Mouse (Mus musculus): ENCODE results near the gene Egfl7. TPM values are rescaled to one million over a fixed set of nuclear protein-coding genes. Genes with fewer than 3 reads are reported as not detected.
A peak's percentile ranks its signal among the peaks of the same experiment; 100 is the strongest.

The Egfl7 gene
- polyA plus RNA-seq, 1 experiment from 2014 or later, result 188 TPM

DNA sequence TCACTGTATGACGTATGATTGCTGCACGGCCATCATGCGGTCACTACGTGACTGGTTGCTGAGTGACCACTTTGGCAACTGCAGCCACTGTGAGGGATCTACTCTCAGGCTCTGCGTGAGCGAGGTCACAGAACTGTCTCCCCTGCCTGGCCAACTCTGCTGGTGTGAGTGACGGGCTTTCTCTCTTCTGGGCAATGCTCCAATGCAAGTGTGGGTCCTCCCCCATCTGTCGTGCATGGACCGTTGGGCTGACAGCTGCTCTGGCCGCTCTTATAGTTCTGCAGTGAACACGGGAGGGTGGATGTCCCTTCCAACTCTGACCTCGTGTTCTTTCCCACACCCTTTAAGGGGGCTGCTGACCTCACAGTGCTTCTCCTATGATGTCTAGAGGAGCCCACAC, 6.4 kb upstream of the Egfl7 start:
- peak; percentile 50 for ATAC-seq (replicated peaks; ENCODE audit: extremely low read depth, insufficient read depth, low FRiP score)
- peak overlapping the region; percentile 45; the same call in 1 of the 2 replicates for H3K9ac ChIP-seq (ENCODE audit: low read length)

DNA sequence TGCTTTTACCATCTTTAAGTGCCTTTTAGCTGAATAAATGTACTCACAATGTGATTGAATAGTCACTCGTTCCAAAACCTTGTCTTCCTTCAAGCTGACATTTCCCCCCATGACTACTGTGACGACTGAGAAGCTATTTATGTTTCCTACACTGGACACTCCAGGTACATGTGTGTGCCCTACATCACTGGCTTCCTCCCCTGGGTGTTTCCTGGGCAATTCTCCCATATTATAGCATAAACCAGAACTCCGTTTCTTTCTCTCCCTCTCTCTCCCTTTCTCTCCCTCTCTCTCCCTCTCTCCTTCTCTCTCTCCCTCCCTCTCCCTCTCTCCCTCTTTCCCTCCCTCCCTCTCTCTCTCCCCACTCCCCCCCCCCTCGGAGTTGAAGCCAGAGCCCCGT, 6.0 kb upstream of the Egfl7 start:
- Histone ChIP-seq H3K27ac (ENCODE audit: low read length) (peak overlapping the region; percentile 84), H3K9ac (ENCODE audit: low read length) (peak overlapping the region; percentile 45; the same call in 1 of the 2 replicates), H3K4me1 (ENCODE audit: control insufficient read depth, insufficient read depth, low read length) (peaks cover 44% of the 10 kb centered on the region), H3K36me3 (ENCODE audit: control insufficient read depth, insufficient read depth) (no peaks in the 10 kb centered on the region), H3K4me2 (ENCODE audit: low read depth, low read length) (peak overlapping the region; percentile 49), H3K9me3 (replicated peaks; ENCODE audit: control insufficient read depth, low read length) (no peaks in the 10 kb centered on the region), H3K27me3 (ENCODE audit: control insufficient read depth, insufficient read depth, low read length) (no peaks in the 10 kb centered on the region), H3K4me3 (ENCODE audit: low read length) (0 out of 2 replicates have a peak overlapping the region, but pooled peaks have one; percentile 7)
- 8% methylated on average over 5 of the region's 5 CpGs for WGBS
- ATAC-seq (replicated peaks; ENCODE audit: extremely low read depth, insufficient read depth, low FRiP score), result no peak

More for the DNA sequence above, 6.4 kb upstream of the Egfl7 start:
- Histone ChIP-seq H3K36me3 (ENCODE audit: control insufficient read depth, insufficient read depth) (no peaks in the 10 kb centered on the region), H3K9me3 (replicated peaks; ENCODE audit: control insufficient read depth, low read length) (no peaks in the 10 kb centered on the region), H3K27ac (ENCODE audit: low read length) (peak overlapping the region; percentile 84), H3K4me1 (ENCODE audit: control insufficient read depth, insufficient read depth, low read length) (peaks cover 44% of the 10 kb centered on the region), H3K4me2 (ENCODE audit: low read depth, low read length) (peak overlapping the region; percentile 49), H3K27me3 (ENCODE audit: control insufficient read depth, insufficient read depth, low read length) (no peaks in the 10 kb centered on the region), H3K4me3 (ENCODE audit: low read length) (0 out of 2 replicates have a peak overlapping the region, but pooled peaks have one; percentile 7)
- WGBS, result 22% methylated on average over 12 of the region's 12 CpGs

DNA sequence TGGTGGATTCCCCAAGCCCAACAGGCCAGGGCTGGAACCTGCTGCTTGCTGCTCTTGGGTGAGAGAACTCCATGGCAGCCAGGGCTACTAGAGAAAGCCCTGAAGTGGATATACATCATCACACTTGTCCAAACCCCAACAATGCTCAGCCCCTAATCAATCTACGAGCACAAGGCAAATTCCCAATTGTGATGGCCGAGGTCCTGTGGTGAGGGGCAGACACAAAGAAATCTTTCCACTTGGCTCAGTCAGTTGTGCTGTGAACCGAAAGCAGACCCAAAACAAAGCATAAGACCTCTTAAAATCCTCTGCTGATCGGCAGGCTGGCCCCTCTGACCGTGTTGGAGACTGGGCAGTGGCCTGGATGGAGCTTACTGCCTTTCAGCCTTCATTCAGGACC, 5.0 kb upstream of the Egfl7 start:
- H3K36me3 ChIP-seq (ENCODE audit: control insufficient read depth, insufficient read depth), result no peaks in the 10 kb centered on the region
- no peak overlapping the region for H3K9ac ChIP-seq (ENCODE audit: low read length)
- H3K4me3 ChIP-seq (ENCODE audit: low read length), result no peak overlapping the region
- peaks cover 42% of the 10 kb centered on the region for H3K4me1 ChIP-seq (ENCODE audit: control insufficient read depth, insufficient read depth, low read length)
- 61% methylated on average over 5 of the region's 5 CpGs for WGBS
- no peak overlapping the region for H3K4me2 ChIP-seq (ENCODE audit: low read depth, low read length)
- H3K9me3 ChIP-seq (replicated peaks; ENCODE audit: control insufficient read depth, low read length), result no peaks in the 10 kb centered on the region
- H3K27ac ChIP-seq (ENCODE audit: low read length), result peak overlapping the region; percentile 84
- no peaks in the 10 kb centered on the region for H3K27me3 ChIP-seq (ENCODE audit: control insufficient read depth, insufficient read depth, low read length)
- ATAC-seq (replicated peaks; ENCODE audit: extremely low read depth, insufficient read depth, low FRiP score), result no peak

GRCm38 (mm10) chr2:26575378-26575777, 4.4 kb upstream of the Egfl7 start:
- H3K27ac ChIP-seq (ENCODE audit: low read length), result peak overlapping the region; percentile 72
- H3K4me2 ChIP-seq (ENCODE audit: low read depth, low read length), result no peak overlapping the region
- 78% methylated on average over 1 of the region's 1 CpGs for WGBS

DNA sequence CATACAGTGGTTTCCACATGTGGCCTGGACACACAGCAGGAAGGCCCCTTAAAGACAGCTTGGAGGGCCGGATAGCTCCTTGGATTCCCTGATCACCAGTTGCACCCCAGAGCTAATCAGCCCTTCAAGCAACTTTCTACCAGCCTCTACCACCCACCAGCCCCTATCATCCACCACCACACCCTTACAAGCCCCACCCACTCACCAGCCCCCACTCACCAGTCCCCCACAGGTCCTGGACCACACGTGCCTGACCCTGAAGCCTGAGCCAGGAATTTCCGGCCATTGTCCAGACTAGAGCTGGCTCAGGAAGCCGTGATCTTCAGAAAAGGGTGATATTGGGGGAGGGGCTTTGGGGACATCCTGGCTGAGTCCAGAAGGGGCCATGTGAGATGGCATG, 3.9 kb upstream of the Egfl7 start:
- Histone ChIP-seq H3K4me1 (ENCODE audit: control insufficient read depth, insufficient read depth, low read length) (peaks cover 39% of the 10 kb centered on the region), H3K27ac (ENCODE audit: low read length) (peak overlapping the region; percentile 85), H3K9ac (ENCODE audit: low read length) (no peak overlapping the region), H3K27me3 (ENCODE audit: control insufficient read depth, insufficient read depth, low read length) (no peaks in the 10 kb centered on the region), H3K4me3 (ENCODE audit: low read length) (no peak overlapping the region), H3K4me2 (ENCODE audit: low read depth, low read length) (no peak overlapping the region), H3K36me3 (ENCODE audit: control insufficient read depth, insufficient read depth) (no peaks in the 10 kb centered on the region), H3K9me3 (replicated peaks; ENCODE audit: control insufficient read depth, low read length) (no peaks in the 10 kb centered on the region)
- WGBS, result 33% methylated on average over 4 of the region's 4 CpGs
- ATAC-seq (replicated peaks; ENCODE audit: extremely low read depth, insufficient read depth, low FRiP score), result peak; percentile 10; the same call in 1 of the 2 replicates

More at GRCm38 (mm10) chr2:26575378-26575777, 4.4 kb upstream of the Egfl7 start:
- Histone ChIP-seq H3K27me3 (ENCODE audit: control insufficient read depth, insufficient read depth, low read length) (no peaks in the 10 kb centered on the region), H3K4me3 (ENCODE audit: low read length) (no peak overlapping the region), H3K36me3 (ENCODE audit: control insufficient read depth, insufficient read depth) (no peaks in the 10 kb centered on the region), H3K9me3 (replicated peaks; ENCODE audit: control insufficient read depth, low read length) (no peaks in the 10 kb centered on the region), H3K9ac (ENCODE audit: low read length) (0 out of 2 replicates have a peak overlapping the region, but pooled peaks have one; percentile 7), H3K4me1 (ENCODE audit: control insufficient read depth, insufficient read depth, low read length) (peaks cover 42% of the 10 kb centered on the region)
- ATAC-seq (replicated peaks; ENCODE audit: extremely low read depth, insufficient read depth, low FRiP score), result no peak

GRCm38 (mm10) chr2:26576462-26576861, 3.4 kb upstream of the Egfl7 start:
- H3K36me3 ChIP-seq (ENCODE audit: control insufficient read depth, insufficient read depth), result no peaks in the 10 kb centered on the region
- WGBS, result 52% methylated on average over 4 of the region's 4 CpGs
- H3K4me2 ChIP-seq (ENCODE audit: low read depth, low read length), result no peak overlapping the region
- H3K27me3 ChIP-seq (ENCODE audit: control insufficient read depth, insufficient read depth, low read length), result no peaks in the 10 kb centered on the region
- no peak overlapping the region for H3K4me3 ChIP-seq (ENCODE audit: low read length)
- H3K9me3 ChIP-seq (replicated peaks; ENCODE audit: control insufficient read depth, low read length), result no peaks in the 10 kb centered on the region
- peaks cover 36% of the 10 kb centered on the region for H3K4me1 ChIP-seq (ENCODE audit: control insufficient read depth, insufficient read depth, low read length)
- H3K9ac ChIP-seq (ENCODE audit: low read length), result no peak overlapping the region
- peak overlapping the region; percentile 85 for H3K27ac ChIP-seq (ENCODE audit: low read length)
- ATAC-seq (replicated peaks; ENCODE audit: extremely low read depth, insufficient read depth, low FRiP score), result no peak

DNA sequence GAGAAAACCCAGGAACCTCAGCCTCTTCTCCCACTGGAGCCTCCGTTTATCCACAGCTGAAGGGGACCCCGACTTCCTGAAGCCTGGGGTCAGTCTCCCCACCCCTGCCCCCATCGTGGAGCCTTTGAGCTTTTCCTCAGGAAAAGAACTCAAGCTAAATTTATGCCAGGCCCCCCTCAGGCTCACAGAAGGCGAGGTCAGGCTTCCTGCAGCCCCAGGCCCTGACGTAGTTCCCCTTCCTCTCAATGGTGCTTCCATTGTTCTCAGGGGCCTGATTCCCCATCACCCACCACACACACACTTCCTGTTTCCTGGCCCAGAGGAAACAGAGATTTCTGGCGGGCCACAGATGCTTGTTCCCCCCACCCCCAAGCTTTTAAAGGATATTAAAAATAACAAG, 1.4 kb upstream of the Egfl7 start:
- Histone ChIP-seq H3K4me2 (ENCODE audit: low read depth, low read length) (peak overlapping the region; percentile 8; the same call in 1 of the 2 replicates), H3K4me3 (ENCODE audit: low read length) (no peak overlapping the region), H3K27me3 (ENCODE audit: control insufficient read depth, insufficient read depth, low read length) (no peaks in the 10 kb centered on the region), H3K9ac (ENCODE audit: low read length) (peak overlapping the region; percentile 31; the same call in 1 of the 2 replicates), H3K27ac (ENCODE audit: low read length) (peak overlapping the region; percentile 85), H3K4me1 (ENCODE audit: control insufficient read depth, insufficient read depth, low read length) (peaks cover 27% of the 10 kb centered on the region), H3K36me3 (ENCODE audit: control insufficient read depth, insufficient read depth) (no peaks in the 10 kb centered on the region), H3K9me3 (replicated peaks; ENCODE audit: control insufficient read depth, low read length) (no peaks in the 10 kb centered on the region)
- ATAC-seq (replicated peaks; ENCODE audit: extremely low read depth, insufficient read depth, low FRiP score), result peak; percentile 65
- WGBS, result 47% methylated on average over 6 of the region's 6 CpGs

DNA sequence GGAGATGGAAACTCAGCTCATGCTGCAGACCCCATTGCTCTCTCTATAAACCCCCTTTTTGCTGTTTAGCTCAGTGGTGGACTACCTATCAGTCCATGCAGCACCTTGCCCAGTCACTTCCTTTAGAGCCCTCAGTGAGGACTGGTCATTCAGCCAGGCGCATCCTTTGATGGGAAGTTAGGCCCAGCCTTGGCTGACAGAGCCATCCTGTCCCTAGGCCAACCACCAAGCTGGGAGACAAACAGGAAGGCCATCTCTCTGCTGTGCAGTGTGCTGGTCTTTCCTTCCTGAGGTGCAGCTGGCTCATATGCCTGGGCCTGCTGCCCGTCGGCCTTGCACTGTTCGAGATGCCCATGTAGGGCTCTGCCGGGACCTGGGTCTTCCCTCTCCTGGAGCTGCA, 937 bp downstream of the Egfl7 start:
- Histone ChIP-seq H3K4me1 (ENCODE audit: control insufficient read depth, insufficient read depth, low read length) (peaks cover 7% of the 10 kb centered on the region), H3K27me3 (ENCODE audit: control insufficient read depth, insufficient read depth, low read length) (no peaks in the 10 kb centered on the region), H3K9ac (ENCODE audit: low read length) (no peak overlapping the region), H3K4me3 (ENCODE audit: low read length) (no peak overlapping the region), H3K9me3 (replicated peaks; ENCODE audit: control insufficient read depth, low read length) (no peaks in the 10 kb centered on the region), H3K27ac (ENCODE audit: low read length) (peak overlapping the region; percentile 28; the same call in 1 of the 2 replicates), H3K36me3 (ENCODE audit: control insufficient read depth, insufficient read depth) (no peaks in the 10 kb centered on the region), H3K4me2 (ENCODE audit: low read depth, low read length) (no peak overlapping the region)
- 71% methylated on average over 5 of the region's 5 CpGs for WGBS
- ATAC-seq (replicated peaks; ENCODE audit: extremely low read depth, insufficient read depth, low FRiP score), result no peak

- Histone ChIP-seq H3K9ac (ENCODE audit: low read length) (no peak overlapping the region), H3K36me3 (ENCODE audit: control insufficient read depth, insufficient read depth) (no peaks in the 10 kb centered on the region), H3K9me3 (replicated peaks; ENCODE audit: control insufficient read depth, low read length) (no peaks in the 10 kb centered on the region), H3K4me2 (ENCODE audit: low read depth, low read length) (no peak overlapping the region), H3K27me3 (ENCODE audit: control insufficient read depth, insufficient read depth, low read length) (no peaks in the 10 kb centered on the region), H3K4me3 (ENCODE audit: low read length) (no peak overlapping the region), H3K27ac (ENCODE audit: low read length) (peak overlapping the region; percentile 76), H3K4me1 (ENCODE audit: control insufficient read depth, insufficient read depth, low read length) (peaks cover 9% of the 10 kb centered on the region)
- ATAC-seq (replicated peaks; ENCODE audit: extremely low read depth, insufficient read depth, low FRiP score), result no peak
- 63% methylated on average over 2 of the region's 2 CpGs for WGBS
These were observed 2.4 kb downstream of the Egfl7 start for GRCm38 (mm10) chr2:26582203-26582602.
